ENCODE assay signal across 10 mouse cellular contexts in the genomic region with DNA sequence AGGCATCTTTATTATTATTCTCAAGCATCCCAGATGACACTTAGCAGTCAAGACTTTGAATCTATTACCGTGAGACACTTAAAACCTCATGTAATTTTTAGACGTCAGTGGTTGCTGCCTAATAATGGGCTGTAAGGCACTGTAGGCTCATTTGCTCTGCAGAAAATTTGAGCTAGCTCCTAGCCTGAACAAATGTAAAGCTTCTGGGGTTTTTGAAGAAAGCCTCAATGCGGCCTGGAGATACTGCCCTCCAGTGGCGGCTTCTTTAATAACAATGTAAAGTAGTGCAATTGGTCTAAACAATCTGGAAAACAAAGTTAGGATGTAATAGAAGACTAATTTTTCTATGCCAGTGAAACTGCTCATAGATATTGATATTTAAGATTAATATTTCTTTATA.
DNase-seq lines count a peak whose midpoint lies in the region; ATAC-seq and TF ChIP-seq lines count a peak whose summit lies in the region.
"Had no signal": no experiment of that assay in that cellular context is flagged by ENCODE, and none has a peak within 500 bp of the region (broad histone marks: within the 10 kb centered on the region; RNA-seq: fewer than 3 reads in every experiment).

No protein-coding gene starts in this region.

- TF ChIP-seq CTCF in kidney, adult 2 months (conservative IDR thresholded peaks at IDR 0.05; ENCODE audit: insufficient read depth, insufficient read length, low read depth, low read length), result 0 out of 2 replicates have a peak, but pooled peaks have one; percentile 12

- no peaks in the 10 kb centered on the region for H3K27me3 ChIP-seq in kidney, adult 2 months (replicated peaks; ENCODE audit: control insufficient read depth, insufficient read depth, low read length)
- H3K27me3 ChIP-seq in kidney, embryonic 14.5 days (ENCODE audit: control insufficient read depth, insufficient read depth, low read length), result no peaks in the 10 kb centered on the region

- no peaks in the 10 kb centered on the region for H3K4me1 ChIP-seq in kidney, adult 2 months (ENCODE audit: control insufficient read depth, insufficient read depth, low read length)
- H3K4me1 ChIP-seq in kidney, embryonic 14.5 days (ENCODE audit: control insufficient read depth, insufficient read depth, low read length), result no peaks in the 10 kb centered on the region

- no peak overlapping the region for H3K9ac ChIP-seq in kidney, embryonic 14.5 days (ENCODE audit: low read depth, low read length)

- H3K27ac ChIP-seq in kidney, adult 2 months (ENCODE audit: insufficient read depth, low read depth, low read length), result no peak overlapping the region
- H3K27ac ChIP-seq in kidney, embryonic 14.5 days (ENCODE audit: low read depth, low read length), result no peak overlapping the region

- no peak for TF ChIP-seq POLR2A in kidney, adult 2 months (IDR thresholded peaks at IDR 0.05; ENCODE audit: low read depth, low read length)

- H3K36me3 ChIP-seq in kidney, adult 2 months (ENCODE audit: control insufficient read depth, insufficient read depth, low read length), result no peaks in the 10 kb centered on the region
- H3K36me3 ChIP-seq in kidney, embryonic 14.5 days (ENCODE audit: control insufficient read depth, insufficient read depth, low read length), result no peaks in the 10 kb centered on the region

- no peak overlapping the region for H3K4me3 ChIP-seq in kidney, adult 2 months (ENCODE audit: insufficient read depth, low read depth, low read length)
- no peak overlapping the region for H3K4me3 ChIP-seq in kidney, embryonic 14.5 days (ENCODE audit: low read length)
- H3K4me3 ChIP-seq: erythroblast, embryonic 14.5 days; myocyte had no signal

- 9% methylated on average over 4 of the region's 4 CpGs for WGBS in kidney, adult 2 months
- WGBS in kidney, embryonic 14.5 days, result 16% methylated on average over 4 of the region's 4 CpGs

- no peak overlapping the region for H3K4me2 ChIP-seq in kidney, embryonic 14.5 days (replicated peaks; ENCODE audit: low read depth, low read length)

- no peaks in the 10 kb centered on the region for H3K9me3 ChIP-seq in kidney, embryonic 14.5 days (ENCODE audit: control insufficient read depth, low read length)

- no peak for ATAC-seq in kidney, embryonic 14.5 days (ENCODE audit: low FRiP score, low TSS enrichment)
- no peak for ATAC-seq in activated CD4-positive, CD25-positive, alpha-beta regulatory T cell, adult 4 months

- no peak for DNase-seq in kidney, adult 2 months
- peak; percentile 3 for DNase-seq in NIH3T3 (ENCODE audit: low read depth)
- peak; percentile 2 to 12 for DNase-seq in frontal cortex, postnatal 10 days (ENCODE audit: low spot score in 2 of 2)
- DNase-seq in retina, adult 2 months (ENCODE audit: low read depth, low spot score), result peak; percentile 6
- DNase-seq in gastrocnemius, adult 8-10 months (ENCODE audit: low spot score in 2 of 2), result no peak
- no peak for DNase-seq in MN1 (ENCODE audit: low spot score)

Comparison
In these comparisons a context has a peak if more than half of its experiments do, and no peak if none do; other contexts are left out.
1. DNase-seq: peak in NIH3T3 (single experiment), frontal cortex, postnatal 10 days (2 of 2) and retina, adult 2 months (single experiment); none in kidney, adult 2 months (single experiment), gastrocnemius, adult 8-10 months (0 of 2) and MN1 (single experiment).